Mouse (Mus musculus) kidney, postnatal 36 days (tissue): ENCODE measurements around the gene Rcc1.

Source experiments
- DNase-seq, 2 experiments: peaks; one replicate each; pipeline ENCODE4 v3.0.0; 2021 to 2022; ENCODE audit warnings: mixed read lengths in 2 of 2

Gene Rcc1

GRCm38 (mm10) chr4:132353481-132353885, at the start of gene Rcc1:
Gene Rcc1, minus strand, starts transcription at chr4:132353605.
- DNase-seq, result peak; percentile 93 to 95

- DNase-seq, result peak; percentile 62 to 82
Observed at GRCm38 (mm10) chr4:132401016-132401415, 47.6 kb upstream of the Rcc1 start.

GRCm38 (mm10) chr4:132398863-132399262, 45.5 kb upstream of the Rcc1 start:
- DNase-seq, result peak; percentile 44 to 72

DNA sequence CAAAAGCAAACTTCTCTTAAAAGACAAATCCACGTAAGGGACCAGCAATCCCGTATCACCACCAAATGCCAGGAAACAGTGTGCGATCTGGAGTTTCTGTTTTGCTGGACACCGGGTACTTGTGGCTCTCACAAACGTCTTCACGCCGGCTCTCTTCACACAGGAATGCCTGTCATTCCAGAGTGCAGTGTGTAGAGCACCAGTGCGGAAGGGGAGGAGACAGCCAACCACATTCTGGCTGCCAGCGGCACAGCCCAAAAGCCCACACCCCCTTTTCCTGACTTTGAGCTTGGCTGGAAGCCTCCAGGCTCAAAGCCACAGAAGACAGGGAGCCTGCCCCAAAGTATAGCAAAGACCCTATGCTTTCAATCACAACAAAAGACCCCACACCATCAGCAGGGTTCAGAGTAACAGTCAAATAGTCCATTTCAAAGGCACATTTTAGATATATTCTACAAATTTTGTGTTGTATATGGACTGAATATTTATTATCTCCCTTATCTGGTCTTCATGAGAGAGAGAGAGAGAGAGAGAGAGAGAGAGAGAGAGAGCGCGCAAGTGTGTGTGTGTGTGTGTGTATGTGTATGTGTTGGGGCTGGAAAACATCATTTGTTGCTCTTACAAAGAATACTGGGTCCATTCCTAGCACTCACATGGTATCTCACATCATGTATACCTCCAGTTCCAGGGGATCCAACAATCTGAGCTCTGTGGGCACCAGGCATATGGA, 44.8 kb upstream of the Rcc1 start:
- DNase-seq, result peak; percentile 87 to 93

DNA sequence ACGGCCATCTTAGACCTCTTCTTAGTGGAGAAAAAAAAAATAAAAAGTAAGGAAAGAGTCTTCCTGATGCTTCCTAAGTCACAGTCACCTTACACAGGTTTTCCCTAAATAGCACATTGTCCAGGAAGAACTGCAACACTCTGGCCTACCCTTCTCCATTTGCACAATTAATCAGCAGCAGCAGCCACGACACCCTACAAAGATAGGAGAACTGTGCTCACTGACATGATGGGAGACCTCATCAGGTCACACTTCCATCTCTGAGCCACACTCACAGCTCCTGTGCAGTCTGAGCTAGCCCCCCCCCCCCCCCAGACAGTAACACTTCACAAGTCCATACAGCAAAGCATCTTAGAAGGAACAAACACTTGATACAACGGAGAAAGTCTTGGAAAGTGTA, 43.7 kb upstream of the Rcc1 start:
- DNase-seq, result no peak

- no peak for DNase-seq
Observed at GRCm38 (mm10) chr4:132396251-132396650, 42.8 kb upstream of the Rcc1 start.

DNA sequence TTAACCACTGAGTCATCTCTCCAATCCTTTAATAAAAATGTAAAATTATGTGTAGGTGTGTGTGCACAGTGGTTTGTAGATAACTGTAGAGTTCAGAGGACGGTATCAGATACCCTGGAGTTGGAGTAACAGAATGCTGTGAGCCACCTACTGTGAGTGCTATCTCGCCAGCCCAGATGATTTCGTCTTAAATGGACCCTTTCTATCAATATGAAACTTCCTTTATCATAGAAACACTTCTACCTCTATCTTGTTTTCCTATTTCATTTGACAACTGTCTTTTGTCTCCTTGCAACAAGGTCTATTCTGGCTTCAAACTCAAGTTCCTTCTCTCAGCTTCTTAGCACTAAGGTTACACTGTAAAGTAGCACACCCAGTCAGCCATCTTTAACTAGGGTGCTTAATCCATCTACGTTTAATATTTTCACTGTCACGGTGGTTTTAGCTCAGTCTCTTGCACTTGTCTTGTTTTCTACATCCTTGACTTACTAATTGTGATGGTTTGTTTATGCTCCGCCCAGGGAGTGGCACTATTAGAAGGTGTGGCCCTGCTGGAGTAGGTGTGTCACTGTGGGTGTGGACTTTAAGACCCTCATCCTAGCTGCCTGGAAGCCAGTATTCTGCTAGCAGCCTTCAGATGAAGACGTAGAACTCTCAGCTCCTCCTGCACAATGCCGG, 37.8 kb upstream of the Rcc1 start:
- no peak for DNase-seq

GRCm38 (mm10) chr4:132389302-132389701, 35.9 kb upstream of the Rcc1 start:
- no peak for DNase-seq

DNA sequence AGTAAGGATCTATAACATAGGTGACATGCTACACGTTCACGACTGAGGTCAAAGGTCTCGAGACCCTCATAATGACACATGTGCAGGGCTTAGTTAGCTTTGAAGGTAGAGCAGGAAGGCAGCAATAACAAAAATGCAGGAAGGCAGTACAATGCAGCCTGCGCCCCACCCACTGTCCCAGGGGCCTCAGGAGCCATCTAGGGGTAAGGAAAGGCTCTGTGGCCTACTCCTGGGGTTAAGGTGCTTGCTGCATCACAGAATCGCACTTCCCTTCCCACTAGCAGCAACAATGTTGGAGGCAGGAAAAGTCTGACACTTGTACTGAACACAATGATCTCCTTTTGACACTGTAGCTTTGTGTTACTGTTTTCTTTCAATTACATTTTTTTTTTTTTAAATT, 34.2 kb upstream of the Rcc1 start:
- DNase-seq, result peak; percentile 46 to 59

DNA sequence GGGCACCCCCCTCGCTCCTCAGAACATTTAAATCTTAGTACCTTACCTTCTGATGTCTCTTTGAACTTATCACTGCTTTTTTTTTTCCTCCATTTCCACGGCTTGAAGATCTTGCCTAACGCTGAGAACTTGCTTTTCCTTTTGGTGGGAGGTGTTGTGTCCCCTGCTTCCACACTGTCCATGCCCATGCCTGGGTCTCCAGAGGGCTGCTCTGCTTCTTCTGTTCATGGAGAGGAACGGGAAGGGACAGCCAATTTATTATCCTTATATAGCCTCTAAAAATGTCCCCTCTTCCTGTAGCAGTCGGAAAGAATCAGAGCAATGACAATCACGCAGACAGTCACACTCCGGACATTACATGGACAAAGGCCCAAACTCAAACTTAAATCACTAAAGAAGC, 33.4 kb upstream of the Rcc1 start:
- peak; percentile 31 to 53 for DNase-seq

- DNase-seq, result no peak
Observed at GRCm38 (mm10) chr4:132385771-132386410, 32.5 kb upstream of the Rcc1 start.

DNA sequence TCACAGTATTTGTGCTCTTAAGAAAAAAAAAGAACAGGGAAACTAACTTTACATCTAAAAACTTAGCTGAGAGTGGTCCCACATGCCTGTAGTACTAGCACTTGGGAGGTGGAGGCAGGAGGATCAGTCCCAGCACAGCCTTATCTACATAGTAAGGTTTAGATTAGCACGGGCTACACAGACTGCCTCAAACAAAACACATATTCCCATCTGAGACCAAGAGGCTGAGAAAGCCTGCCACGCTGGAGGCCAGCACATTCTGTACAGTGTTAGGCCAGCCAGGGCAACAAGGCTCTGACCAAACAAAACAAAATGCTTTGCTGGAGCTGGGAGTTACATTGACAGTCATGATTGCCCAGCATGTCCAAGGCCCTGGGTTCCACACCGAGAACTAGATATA, 30.1 kb upstream of the Rcc1 start:
- DNase-seq, result no peak

DNA sequence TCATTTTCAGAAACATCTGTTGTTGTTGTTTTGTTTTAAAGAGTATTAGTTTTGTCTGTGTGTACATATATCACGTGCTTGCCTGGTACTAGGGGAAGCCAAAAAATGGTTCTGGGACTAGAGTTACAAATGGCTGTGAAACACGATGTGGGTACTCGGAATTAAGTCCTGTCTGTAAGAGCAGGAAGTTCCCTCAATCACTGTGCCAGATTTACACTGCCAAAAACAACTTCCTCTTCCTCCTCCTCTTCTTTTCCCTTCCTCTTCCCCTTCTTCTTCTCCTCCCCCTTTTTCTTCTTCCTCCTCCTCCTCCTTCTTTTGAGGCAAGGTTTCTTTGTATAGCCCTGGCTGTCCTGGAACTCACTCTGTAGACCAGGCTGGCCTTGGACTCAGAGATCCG, 28.9 kb upstream of the Rcc1 start:
- no peak for DNase-seq

- no peak for DNase-seq
Observed at GRCm38 (mm10) chr4:132380965-132381616, 27.7 kb upstream of the Rcc1 start.

- no peak for DNase-seq
Observed at GRCm38 (mm10) chr4:132373820-132374219, 20.4 kb upstream of the Rcc1 start.

DNA sequence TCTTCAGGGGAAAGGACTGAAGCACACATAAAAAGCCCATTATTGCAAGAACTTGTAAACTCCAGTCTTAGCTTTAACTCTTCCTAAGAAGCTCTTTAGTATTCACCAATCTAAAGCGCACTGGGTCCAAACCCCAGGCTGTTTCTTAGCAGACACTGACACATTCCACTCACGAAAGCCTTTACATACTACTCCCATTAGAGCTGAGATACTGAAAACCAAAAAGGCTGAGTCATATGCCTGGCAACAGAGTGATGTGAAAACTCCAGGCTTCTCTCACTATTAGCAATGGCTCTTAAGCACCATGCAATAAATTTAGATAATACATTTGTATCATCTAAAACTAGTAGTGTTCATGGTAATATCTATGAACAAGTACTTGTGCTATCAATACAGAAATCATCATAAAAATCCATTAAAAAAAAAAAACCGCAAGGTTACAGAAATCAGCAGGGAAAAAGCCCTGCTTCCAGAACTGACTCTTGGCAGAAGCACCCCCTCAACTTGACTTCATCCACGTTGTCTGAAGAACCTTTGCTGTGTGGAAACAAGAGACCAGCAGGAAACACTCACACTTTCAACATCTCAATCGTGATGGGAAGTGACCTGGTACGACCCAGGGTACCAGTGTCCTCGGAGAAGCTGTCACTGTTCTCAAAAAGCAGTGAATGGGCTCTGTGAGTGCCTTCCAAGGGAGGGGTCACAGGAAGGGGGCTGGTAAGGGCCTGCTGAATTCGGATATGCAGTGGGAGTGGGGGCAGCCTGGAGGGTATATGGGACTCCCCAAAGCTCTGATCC, 16.7 kb upstream of the Rcc1 start:
- DNase-seq, result no peak

DNA sequence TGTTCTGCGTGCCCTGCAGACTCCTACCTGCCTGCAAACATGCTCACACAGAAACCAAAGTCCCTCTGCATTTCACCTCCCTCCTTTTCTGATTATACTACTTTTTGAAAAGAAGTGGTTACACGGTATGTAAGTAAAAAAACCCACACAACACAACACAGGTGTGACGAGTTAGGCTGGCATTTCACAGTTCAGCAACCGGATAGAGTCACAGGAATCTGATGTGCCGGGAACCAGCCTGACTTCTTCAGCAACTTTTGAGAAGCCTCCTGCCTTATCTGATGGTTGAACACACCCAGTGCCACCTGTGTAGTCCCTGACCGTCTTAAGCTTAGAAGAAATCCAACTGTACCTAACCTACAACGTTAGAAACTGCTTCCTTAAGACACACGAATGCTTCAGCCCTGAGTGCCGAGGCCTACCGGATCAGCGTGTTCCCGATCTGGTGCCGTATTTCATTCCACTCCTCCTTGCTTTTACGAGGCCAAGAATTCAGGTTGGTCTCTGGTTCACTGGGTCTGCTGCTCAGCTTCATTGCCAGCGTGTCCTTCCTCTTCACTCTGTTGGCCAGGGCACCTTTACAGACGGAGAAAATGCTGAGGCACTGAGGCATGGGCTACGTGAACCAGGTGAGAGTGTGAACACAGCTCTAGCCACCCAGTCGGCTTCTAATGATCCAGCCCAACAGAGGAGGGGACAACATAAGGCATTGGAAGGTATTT, 14.2 kb upstream of the Rcc1 start:
- DNase-seq, result peak in 1 of 2 experiments; percentile 30

GRCm38 (mm10) chr4:132365450-132366060, 12.2 kb upstream of the Rcc1 start:
- no peak for DNase-seq

DNA sequence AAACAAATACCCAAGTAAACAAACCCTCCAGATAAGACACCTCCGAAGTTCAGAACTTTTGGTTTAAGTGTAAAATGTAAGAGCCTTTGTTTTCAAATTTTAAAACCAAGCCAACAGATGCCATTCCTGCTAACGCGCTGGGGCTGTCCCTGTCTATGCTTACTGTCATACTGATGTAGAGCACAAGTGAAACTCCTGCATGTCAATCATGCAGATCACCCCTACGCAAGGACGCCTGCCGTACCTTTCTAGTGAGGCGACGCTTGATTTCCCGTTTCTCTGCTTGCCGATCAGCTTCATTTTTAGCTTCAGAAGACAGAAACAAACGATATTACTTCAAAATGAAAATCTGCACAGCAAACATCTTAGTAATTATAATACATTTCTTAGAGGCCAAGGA, 10.1 kb upstream of the Rcc1 start:
- no peak for DNase-seq

GRCm38 (mm10) chr4:132359510-132359909, 6.1 kb upstream of the Rcc1 start:
- DNase-seq, result no peak

GRCm38 (mm10) chr4:132356170-132356569, 2.8 kb upstream of the Rcc1 start:
- peak; percentile 59 to 78 for DNase-seq
